Mouse (Mus musculus): ENCODE measurements at regions not wholly inside any gene's neighbourhood (a gene's known extent, or its start where the extent isn't known, plus 50 kb on each side); places are given as distances from the start of the nearest gene placed in this dataset.
"Not testable (repeated sequence)": the region's sequence is repeated elsewhere in the genome, so short reads cannot be mapped to it uniquely, and the experiment has no call there.

DNA sequence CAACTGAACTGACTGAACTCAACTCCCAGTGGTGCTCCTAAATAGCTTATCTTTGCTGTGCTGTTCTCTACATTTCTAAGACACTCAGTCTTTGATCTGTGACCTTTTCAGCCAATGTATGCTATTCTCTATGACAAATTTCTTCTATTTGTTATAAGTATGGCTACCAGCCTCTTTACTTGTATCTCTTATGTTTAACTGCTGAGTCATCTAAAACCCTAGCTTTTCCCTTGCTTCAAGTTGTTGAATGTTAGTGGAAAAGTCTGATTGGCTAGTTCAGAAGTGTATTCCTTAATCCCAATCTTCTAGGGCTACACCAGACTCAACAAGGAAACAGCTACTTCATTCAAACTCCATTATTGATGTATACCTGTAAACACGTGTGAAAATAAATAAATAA is 201.0 kb downstream of the Car8 start:
- no peaks in the 10 kb centered on the region for H3K27me3 ChIP-seq (replicated peaks; ENCODE audit: insufficient read depth, low read length)
- TF ChIP-seq CTCF (IDR thresholded peaks at IDR 0.05) (no peak), EP300 (IDR thresholded peaks at IDR 0.05) (no peak)
- H3K4me1 ChIP-seq (ENCODE audit: insufficient read depth, low read depth, low read length) = no peaks in the 10 kb centered on the region
- DNase-seq (ENCODE audit: low spot score) (no peak), ATAC-seq (no peak)
- H3K27ac ChIP-seq (ENCODE audit: low read length) = no peak overlapping the region
- WGBS = 93% methylated on average over 1 of the region's 1 CpGs
- H3K9me3 ChIP-seq (ENCODE audit: low read length) = no peaks in the 10 kb centered on the region
- H3K36me3 ChIP-seq (ENCODE audit: insufficient read depth, low read length) = no peaks in the 10 kb centered on the region
- no peak overlapping the region for H3K4me2 ChIP-seq (replicated peaks; ENCODE audit: low read depth, low read length)
- no peak overlapping the region for H3K9ac ChIP-seq (replicated peaks; ENCODE audit: low read depth)
- no peak overlapping the region for H3K4me3 ChIP-seq (ENCODE audit: low read depth, low read length)

DNA sequence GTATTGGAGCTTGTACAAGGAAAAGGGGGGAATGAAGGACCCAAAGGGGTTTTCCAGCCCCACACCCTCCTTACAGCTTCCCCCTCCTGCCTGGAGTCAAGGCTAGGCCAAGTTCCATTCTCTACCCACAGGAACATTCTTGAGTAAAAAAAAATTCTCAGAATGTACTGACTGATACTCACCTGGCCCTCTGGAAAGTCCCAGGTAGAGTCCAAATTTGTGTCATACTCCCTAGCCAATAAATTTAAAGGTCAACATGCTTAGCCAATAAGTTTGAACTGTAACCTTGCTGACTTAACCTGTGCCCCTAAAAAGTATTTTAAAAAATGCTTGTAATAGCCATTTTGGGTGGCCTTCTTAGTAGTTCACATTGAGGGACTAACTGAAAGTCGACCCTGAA is 205.4 kb downstream of the Car8 start:
- H3K36me3 ChIP-seq (ENCODE audit: insufficient read depth, low read length); H3K27ac ChIP-seq (ENCODE audit: low read length); H3K4me2 ChIP-seq (replicated peaks; ENCODE audit: low read depth, low read length); H3K27me3 ChIP-seq (replicated peaks; ENCODE audit: insufficient read depth, low read length); H3K4me3 ChIP-seq (ENCODE audit: low read depth, low read length); DNase-seq (ENCODE audit: low spot score); H3K9ac ChIP-seq (replicated peaks; ENCODE audit: low read depth); ATAC-seq; H3K4me1 ChIP-seq (ENCODE audit: insufficient read depth, low read depth, low read length); H3K9me3 ChIP-seq (ENCODE audit: low read length): not testable (repeated sequence)
- 71% methylated on average over 1 of the region's 1 CpGs for WGBS

DNA sequence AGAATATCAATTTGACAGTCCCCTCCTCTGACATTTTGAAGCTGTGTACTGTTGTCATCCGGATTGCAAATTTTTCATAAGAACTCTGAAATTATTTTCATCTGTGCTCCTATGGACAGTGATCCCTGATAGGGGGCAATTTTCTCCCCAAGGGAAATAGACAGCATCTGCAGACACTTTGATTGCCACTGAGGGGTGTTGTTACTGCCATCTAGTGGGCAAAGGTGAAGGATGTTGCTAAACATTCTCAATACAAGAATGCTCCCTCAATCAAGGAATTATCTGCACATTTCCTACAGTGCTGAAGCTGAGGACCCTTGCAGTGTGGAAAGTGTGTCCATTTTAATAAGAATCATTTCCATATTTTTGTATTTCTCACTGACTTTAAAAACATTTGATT is 233.7 kb downstream of the Car8 start:
- Histone ChIP-seq H3K27ac (ENCODE audit: low read length) (no peak overlapping the region), H3K9ac (replicated peaks; ENCODE audit: low read depth) (no peak overlapping the region), H3K4me3 (ENCODE audit: low read depth, low read length) (no peak overlapping the region), H3K9me3 (ENCODE audit: low read length) (no peaks in the 10 kb centered on the region), H3K27me3 (replicated peaks; ENCODE audit: insufficient read depth, low read length) (no peaks in the 10 kb centered on the region), H3K4me1 (ENCODE audit: insufficient read depth, low read depth, low read length) (no peaks in the 10 kb centered on the region), H3K4me2 (replicated peaks; ENCODE audit: low read depth, low read length) (no peak overlapping the region), H3K36me3 (ENCODE audit: insufficient read depth, low read length) (no peaks in the 10 kb centered on the region)
- ATAC-seq (no peak), DNase-seq (ENCODE audit: low spot score) (peak; percentile 56)
- no peak for TF ChIP-seq EP300 (IDR thresholded peaks at IDR 0.05)
- TF ChIP-seq CTCF (IDR thresholded peaks at IDR 0.05) = peak; percentile 81
- 12% methylated on average over 1 of the region's 1 CpGs for WGBS

DNA sequence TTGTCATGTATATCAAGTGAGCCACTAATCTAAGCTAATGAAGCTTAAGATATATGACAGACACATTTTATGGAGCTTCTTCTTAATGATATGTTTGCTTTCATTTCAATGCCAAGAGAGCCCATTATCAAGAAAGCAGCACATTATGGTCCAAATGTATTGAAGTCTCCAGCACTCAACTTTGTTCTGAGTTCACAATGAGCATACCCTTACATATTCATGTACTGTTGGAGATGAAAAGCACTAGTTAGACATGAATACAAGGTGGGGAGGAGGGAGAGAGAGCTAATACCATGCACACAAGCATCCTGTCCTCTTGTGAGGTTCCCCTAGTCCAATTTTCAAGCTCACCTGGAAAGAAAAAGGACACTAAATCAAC is 241.3 kb downstream of the Car8 start:
- H3K4me2 ChIP-seq (replicated peaks; ENCODE audit: low read depth, low read length) = no peak overlapping the region
- no peak for ATAC-seq
- DNase-seq (ENCODE audit: low spot score) = no peak
- no peaks in the 10 kb centered on the region for H3K27me3 ChIP-seq (replicated peaks; ENCODE audit: insufficient read depth, low read length)
- no peak for TF ChIP-seq CTCF (IDR thresholded peaks at IDR 0.05)
- no peak for TF ChIP-seq EP300 (IDR thresholded peaks at IDR 0.05)
- no peaks in the 10 kb centered on the region for H3K36me3 ChIP-seq (ENCODE audit: insufficient read depth, low read length)
- no peak overlapping the region for H3K9ac ChIP-seq (replicated peaks; ENCODE audit: low read depth)
- no peak overlapping the region for H3K4me3 ChIP-seq (ENCODE audit: low read depth, low read length)
- no peak overlapping the region for H3K27ac ChIP-seq (ENCODE audit: low read length)
- H3K9me3 ChIP-seq (ENCODE audit: low read length) = no peaks in the 10 kb centered on the region
- H3K4me1 ChIP-seq (ENCODE audit: insufficient read depth, low read depth, low read length) = no peaks in the 10 kb centered on the region

DNA sequence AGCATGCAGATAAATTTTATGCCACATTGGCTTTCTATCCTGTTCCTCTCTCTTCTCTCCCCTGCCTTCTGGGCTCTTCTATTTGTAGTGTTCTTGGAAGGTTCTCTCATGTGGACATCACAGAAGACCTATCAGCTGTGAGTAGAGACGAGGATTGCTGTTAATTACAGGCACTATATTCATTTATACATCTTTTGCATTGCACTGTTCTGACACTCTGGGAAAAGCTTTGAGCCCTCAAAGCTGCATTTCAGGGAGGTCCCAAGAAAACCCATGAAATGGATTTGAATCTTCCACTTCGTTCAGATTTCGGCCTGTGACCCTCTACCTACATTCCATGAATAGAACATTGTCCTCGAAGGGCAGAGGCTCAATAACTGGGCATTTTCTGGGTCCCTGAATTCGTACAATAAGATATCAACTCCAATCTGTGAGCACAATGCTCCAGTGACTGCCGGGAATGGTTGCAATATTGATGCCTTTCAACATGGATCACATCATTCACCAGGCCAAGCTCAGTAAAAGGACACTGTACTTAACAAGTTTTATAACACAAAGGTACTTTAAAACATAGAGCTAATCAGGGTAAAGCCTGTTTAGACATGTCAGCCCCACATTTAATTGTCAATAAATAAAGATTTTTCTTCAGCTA is 241.8 kb downstream of the Car8 start:
- H3K27me3 ChIP-seq (replicated peaks; ENCODE audit: insufficient read depth, low read length) = no peaks in the 10 kb centered on the region
- WGBS = 80% methylated on average over 6 of the region's 6 CpGs
- H3K4me3 ChIP-seq (ENCODE audit: low read depth, low read length) = no peak overlapping the region
- no peak overlapping the region for H3K9ac ChIP-seq (replicated peaks; ENCODE audit: low read depth)
- DNase-seq (ENCODE audit: low spot score) = no peak
- no peaks in the 10 kb centered on the region for H3K4me1 ChIP-seq (ENCODE audit: insufficient read depth, low read depth, low read length)
- no peaks in the 10 kb centered on the region for H3K9me3 ChIP-seq (ENCODE audit: low read length)
- ATAC-seq = no peak
- H3K27ac ChIP-seq (ENCODE audit: low read length) = no peak overlapping the region
- no peak for TF ChIP-seq CTCF (IDR thresholded peaks at IDR 0.05)
- no peak for TF ChIP-seq EP300 (IDR thresholded peaks at IDR 0.05)
- no peak overlapping the region for H3K4me2 ChIP-seq (replicated peaks; ENCODE audit: low read depth, low read length)
- no peaks in the 10 kb centered on the region for H3K36me3 ChIP-seq (ENCODE audit: insufficient read depth, low read length)

DNA sequence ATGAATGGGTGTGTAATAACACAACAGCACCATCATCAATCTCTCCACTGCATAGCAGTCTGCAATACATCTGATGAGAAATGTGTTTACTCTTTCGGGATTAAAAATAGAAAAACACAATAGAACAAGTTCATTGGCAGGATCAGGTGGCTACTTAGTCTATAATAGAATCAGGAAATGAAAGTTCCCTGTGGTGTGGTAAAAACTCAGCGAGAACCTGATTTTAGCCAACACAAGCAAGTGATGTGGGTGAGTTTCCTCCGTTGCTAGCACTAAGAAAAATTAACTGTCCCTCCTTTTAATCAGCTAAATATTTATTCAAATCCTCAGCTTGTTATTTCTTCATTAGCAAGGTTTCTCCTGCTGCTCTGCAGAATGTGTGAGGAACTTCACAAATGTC is 245.9 kb downstream of the Car8 start:
- DNase-seq (ENCODE audit: low spot score) = no peak
- TF ChIP-seq EP300 (IDR thresholded peaks at IDR 0.05) = no peak
- no peak for TF ChIP-seq CTCF (IDR thresholded peaks at IDR 0.05)

DNA sequence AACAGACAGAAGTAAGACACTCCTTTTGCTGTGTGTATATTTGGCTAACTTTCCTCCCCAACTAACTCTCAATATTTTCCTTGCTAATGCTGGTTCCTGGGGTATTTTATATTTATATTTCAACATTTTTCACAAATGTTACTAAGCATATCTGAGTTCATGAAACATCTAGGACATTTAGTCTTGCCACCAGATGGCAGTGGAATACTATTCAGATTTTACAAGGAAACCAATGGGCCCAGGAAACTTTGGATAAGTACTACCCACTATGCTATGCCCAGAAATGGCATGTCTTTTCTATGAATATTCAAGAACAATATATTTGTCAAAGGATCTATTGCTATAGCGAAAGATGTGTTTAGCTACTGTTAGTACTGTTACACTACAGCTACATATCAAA is 251.1 kb downstream of the Car8 start:
- no peaks in the 10 kb centered on the region for H3K36me3 ChIP-seq (ENCODE audit: insufficient read depth, low read length)
- no peak overlapping the region for H3K4me2 ChIP-seq (replicated peaks; ENCODE audit: low read depth, low read length)
- 87% methylated on average over 1 of the region's 1 CpGs for WGBS
- TF ChIP-seq CTCF (IDR thresholded peaks at IDR 0.05) (peak; percentile 59), EP300 (IDR thresholded peaks at IDR 0.05) (no peak)
- H3K27me3 ChIP-seq (replicated peaks; ENCODE audit: insufficient read depth, low read length) = no peaks in the 10 kb centered on the region
- peak; percentile 10 for DNase-seq (ENCODE audit: low spot score)
- H3K9me3 ChIP-seq (ENCODE audit: low read length) = no peaks in the 10 kb centered on the region
- H3K4me1 ChIP-seq (ENCODE audit: insufficient read depth, low read depth, low read length) = no peaks in the 10 kb centered on the region
- ATAC-seq = no peak
- H3K27ac ChIP-seq (ENCODE audit: low read length) = no peak overlapping the region
- no peak overlapping the region for H3K9ac ChIP-seq (replicated peaks; ENCODE audit: low read depth)
- H3K4me3 ChIP-seq (ENCODE audit: low read depth, low read length) = no peak overlapping the region

More for the DNA sequence above, 245.9 kb downstream of the Car8 start:
- Histone ChIP-seq H3K27ac (ENCODE audit: low read length) (no peak overlapping the region), H3K36me3 (ENCODE audit: insufficient read depth, low read length) (no peaks in the 10 kb centered on the region), H3K4me1 (ENCODE audit: insufficient read depth, low read depth, low read length) (no peaks in the 10 kb centered on the region), H3K9me3 (ENCODE audit: low read length) (no peaks in the 10 kb centered on the region), H3K4me2 (replicated peaks; ENCODE audit: low read depth, low read length) (no peak overlapping the region), H3K9ac (replicated peaks; ENCODE audit: low read depth) (no peak overlapping the region), H3K4me3 (ENCODE audit: low read depth, low read length) (no peak overlapping the region), H3K27me3 (replicated peaks; ENCODE audit: insufficient read depth, low read length) (no peaks in the 10 kb centered on the region)
- no peak for ATAC-seq
- 41% methylated on average over 3 of the region's 3 CpGs for WGBS

All from lung, postnatal 0 days (tissue).